Mouse (Mus musculus): Measurements from ENCODE around the gene Wdr91.

DNA sequence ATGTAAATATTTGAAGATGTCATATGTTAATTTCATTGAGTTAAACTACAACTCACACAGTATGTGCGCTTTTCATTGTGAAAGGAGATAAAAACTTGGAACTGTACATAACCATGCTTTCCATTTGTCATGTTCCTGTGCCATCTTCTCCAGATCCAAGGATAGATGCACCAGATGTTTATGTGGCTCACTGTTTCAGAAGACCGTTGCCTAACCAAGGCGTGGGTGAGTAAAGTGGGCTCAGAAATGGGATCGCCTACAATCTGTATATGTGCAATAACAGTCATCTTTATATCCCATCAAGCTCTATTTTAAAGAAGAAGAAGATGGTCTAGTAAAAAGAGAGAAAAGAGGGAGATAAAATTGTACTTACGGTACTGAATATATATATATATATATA, 78.3 kb downstream of the Wdr91 start:
- TF ChIP-seq CTCF (IDR thresholded peaks at IDR 0.05; ENCODE audit: insufficient read depth, low read length) (no peak), POLR2A (IDR thresholded peaks at IDR 0.05; ENCODE audit: borderline replicate concordance, extremely low read depth, low read depth, low read length) (no peak)

Data from lung, adult 2 months (tissue).